Mouse (Mus musculus) cerebral cortex, adult 2 months (tissue): ENCODE results near the gene Btbd35f1.

Source experiments
- WGBS: fragments of 180-500 bp; shearing (Covaris S2); methylation state at CpG from one replicate; pipeline ENCODE4 v1.1.7; 2018; 5-methylcytosine and 5-hydroxymethylcytosine counted together

Gene Btbd35f1

GRCm38 (mm10) chrX:32559755-32560154 is at the start of gene Btbd35f1:
Gene Btbd35f1, plus strand, starts transcription at chrX:32560055.
- no CpG with 5 or more reads among the region's 3 CpGs for WGBS

- WGBS = 92% methylated on average over 1 of the region's 1 CpGs
Observed at GRCm38 (mm10) chrX:32590878-32591542, 31.2 kb downstream of the Btbd35f1 start.

GRCm38 (mm10) chrX:32601008-32601407 is 41.2 kb downstream of the Btbd35f1 start:
- WGBS = 97% methylated on average over 1 of the region's 2 CpGs

DNA sequence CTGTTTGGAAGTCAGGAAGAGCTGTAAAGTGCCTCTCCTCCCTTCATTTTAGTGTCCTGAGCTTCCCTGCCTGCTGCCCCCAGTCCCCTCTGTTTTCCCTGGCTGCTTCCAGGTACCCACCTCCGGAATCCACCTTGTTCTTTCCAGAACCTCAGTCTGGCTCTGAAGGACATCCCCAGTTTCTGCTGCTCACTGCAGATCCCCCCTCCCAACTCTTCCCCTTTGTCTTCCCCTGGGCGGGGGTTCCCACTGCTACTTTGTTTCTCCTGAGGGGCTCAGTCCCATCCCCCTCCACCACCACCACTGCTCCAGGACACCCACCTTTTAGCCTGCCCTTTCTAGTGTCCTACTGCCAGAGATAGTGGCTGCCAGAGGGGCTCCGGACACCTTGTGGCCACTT is 41.6 kb downstream of the Btbd35f1 start:
- WGBS = 72% methylated on average over 3 of the region's 3 CpGs
